Mouse (Mus musculus) left cerebral cortex, postnatal 4 days (tissue): ENCODE results near the gene Vps37c. TPM values are rescaled to one million over a fixed set of nuclear protein-coding genes. Genes with fewer than 3 reads are reported as not detected.

Experiments used
- DNase-seq: peaks from one replicate; pipeline ENCODE4 v3.0.0-alpha.2; 2022
- intact Hi-C: fragments of 180-260 bp; cut with DNase I; formaldehyde crosslinking; loops from one replicate; pipeline ENCODE4 v1.15.1; 2025
- total RNA-seq, 2 experiments: library from RNA; stranded (reverse); gene quantifications; 2 replicates each; pipeline ENCODE4 v1.2.3; 2021

Vps37c gene
- 10 to 100 TPM; 24.1 to 24.9 TPM for total RNA-seq

DNA sequence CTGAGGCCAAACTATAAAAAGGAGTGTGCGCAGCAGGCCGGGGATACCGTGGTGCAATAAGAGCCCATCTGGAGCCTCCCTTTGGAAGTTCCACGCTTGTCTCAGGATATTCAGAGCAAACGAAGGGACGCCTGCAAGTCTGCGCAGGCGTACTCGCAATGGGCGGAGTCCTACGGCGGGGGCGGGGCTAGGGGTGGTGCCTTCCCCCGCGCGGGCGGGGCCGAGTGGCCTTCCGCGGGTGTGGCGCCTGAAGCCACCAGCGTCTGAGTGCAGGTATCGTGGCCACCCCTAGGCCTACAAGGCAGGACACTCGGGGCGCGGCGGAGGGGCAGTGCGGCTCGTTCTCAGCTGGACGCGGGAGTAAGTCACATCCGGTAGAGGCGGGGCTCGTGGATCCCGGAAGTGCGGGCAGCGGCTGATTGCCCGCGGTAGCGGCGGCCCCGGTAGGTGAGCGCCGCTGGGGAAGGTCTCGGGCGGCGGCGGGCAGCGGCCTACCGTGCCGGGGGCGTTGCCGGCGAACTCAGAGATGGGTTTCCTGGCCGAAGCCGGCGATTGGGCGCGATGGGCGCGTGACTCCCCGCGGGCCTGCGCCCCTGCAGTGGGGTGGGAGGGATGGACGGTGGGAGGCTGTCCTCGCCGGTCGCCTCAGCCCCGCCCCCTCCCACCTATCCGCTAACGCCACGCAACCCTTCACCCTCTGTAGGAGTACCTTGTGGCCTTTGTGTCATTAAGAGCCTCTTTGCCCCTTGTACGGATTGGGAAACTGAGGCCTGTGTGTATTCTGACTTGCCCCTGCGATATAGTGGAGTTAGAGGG is at the start of gene Vps37c:
Gene Vps37c, plus strand, starts transcription at position 199 of the 816 bp plus-strand sequence.
- intact Hi-C loops = no loop called here
- peak; percentile 96 for DNase-seq

DNA sequence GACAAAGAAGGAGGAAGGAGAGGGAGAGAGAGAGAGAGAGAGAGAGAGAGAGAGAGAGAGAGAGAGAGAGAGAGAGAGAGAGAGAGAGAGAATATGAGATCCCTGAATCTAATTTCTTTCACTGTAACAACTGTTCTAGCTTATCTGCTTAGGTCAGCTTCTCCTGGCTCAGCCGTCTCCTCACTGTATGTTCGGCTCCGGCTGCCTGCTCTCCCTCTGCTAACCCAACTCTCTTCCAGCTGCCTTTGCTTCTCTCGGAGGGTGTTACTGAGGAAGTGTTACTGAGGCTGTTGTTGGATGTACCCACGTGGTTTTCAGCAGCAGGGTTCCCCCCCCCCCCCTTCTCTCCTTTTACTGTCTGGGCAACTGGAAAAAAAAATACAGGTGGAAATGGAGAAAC is 48.5 kb upstream of the Vps37c start:
- intact Hi-C loops = no loop called here
- no peak for DNase-seq

DNA sequence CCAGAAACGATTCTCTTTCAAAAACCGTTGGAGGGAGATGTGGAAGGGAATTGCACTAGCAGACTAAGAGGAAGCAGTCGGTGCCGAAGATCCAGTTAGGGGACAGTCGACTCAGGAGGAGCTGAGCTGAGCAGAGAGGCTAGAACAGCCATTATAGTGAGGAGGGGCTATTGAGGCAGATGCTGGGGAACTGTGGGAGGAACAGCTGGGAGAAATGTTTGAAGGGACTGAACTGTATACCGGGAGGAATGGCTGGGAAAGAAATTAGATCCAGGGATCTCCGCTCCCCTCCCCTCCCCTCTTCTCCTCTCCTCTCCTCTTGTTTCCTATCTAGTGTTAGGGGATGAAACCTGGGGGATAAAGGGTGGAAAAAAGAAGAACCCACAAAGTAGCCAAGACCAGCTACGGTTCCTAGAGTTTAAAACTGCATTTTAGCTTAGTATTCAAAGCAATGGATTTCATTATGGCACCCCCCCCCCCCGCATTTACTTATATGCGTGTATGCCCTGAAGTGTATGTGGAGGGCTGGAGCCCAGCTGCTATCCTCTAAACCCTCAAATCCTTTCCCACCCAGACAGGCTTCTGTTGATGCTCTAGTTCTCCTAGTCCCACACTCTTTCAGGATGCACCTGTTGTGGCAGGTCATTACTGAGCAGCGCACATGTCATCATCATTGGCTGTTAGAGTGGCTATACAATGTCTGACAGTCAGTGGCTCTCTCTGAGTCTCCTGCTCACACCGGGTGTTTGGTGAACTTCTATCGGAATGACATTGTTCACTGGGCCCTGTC is 47.8 kb upstream of the Vps37c start:
- intact Hi-C loops = no loop called here

DNA sequence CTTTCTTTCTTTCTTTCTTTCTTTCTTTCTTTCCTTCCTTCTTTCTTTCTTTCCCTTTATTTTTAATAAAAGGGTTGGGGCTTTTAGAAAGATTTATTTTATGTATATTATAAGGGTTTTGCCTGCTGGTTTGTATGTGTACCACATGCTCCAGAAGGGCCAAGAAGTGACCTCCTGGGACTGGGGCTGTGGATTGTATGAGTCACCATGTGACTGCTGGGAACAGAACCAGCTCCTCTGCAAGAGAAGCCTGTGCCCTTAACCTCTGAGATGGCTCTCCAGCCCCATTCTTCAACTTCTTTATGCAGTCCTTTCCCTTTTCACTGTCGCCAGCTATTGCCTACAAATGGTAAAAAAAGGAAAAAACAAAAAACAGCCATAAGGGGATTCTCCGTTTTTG is 42.9 kb upstream of the Vps37c start:
- intact Hi-C loops = no loop called here
- DNase-seq = no peak

More for the DNA sequence above, 47.8 kb upstream of the Vps37c start:
- DNase-seq = no peak

DNA sequence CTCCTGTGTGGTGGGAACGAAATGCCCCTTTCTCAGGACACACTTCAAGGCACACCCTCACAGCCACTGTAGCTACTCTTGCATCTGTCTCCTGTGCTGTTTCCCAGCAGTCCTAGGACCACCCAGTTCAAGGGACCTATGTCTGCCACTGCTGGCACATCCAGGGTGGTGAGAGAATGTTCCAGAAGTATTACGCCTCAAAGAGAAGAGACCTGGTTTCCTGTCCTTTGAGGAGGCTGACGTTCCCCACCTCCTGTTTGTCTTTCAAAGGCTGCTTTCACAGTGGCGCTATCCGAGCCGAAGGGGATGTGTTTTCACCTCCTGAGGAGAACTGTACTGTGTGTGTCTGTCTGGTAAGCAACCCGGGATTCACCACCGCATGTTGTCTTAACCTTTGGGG is 40.4 kb upstream of the Vps37c start:
- intact Hi-C loops = no loop called here
- DNase-seq = no peak

DNA sequence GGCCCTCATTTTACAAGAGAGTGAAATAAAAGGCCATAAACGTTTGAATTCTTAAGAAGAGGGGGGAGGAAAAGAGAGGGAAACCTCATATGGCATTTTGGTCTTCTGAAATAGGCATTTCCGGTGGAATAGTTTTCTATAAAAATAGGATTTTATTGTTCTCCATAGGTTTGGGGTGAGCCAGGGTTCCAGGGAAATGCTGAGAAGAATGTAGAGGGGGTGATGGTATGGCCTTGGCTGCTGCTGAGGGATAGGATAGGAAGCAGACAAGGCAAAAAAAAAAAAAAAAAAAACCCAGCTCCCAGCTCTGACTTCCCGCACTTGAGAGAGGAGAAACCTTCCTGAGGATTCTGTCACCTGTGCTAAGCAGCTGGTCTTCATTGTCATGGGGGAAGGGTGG is 32.5 kb upstream of the Vps37c start:
- intact Hi-C loops = no loop called here
- DNase-seq = no peak

DNA sequence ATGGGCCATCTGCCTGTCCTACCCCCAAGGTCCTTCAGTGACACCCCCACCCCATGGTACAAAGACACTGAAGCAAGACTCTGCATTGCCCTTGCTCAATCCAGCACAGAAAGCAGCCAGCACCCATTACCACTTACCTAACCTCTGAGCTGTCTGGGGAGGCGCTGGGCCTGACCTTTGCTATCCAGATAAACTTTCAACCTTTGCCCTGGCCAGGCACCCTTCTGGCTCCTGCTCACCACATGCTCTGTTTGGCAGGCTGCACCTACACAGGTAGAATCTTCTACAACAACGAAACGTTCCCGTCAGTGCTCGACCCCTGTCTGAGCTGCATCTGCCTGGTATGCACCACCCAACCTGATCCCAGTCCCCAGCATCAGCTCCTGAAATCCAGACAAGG is 30.8 kb upstream of the Vps37c start:
- intact Hi-C loops = no loop called here
- DNase-seq = no peak

DNA sequence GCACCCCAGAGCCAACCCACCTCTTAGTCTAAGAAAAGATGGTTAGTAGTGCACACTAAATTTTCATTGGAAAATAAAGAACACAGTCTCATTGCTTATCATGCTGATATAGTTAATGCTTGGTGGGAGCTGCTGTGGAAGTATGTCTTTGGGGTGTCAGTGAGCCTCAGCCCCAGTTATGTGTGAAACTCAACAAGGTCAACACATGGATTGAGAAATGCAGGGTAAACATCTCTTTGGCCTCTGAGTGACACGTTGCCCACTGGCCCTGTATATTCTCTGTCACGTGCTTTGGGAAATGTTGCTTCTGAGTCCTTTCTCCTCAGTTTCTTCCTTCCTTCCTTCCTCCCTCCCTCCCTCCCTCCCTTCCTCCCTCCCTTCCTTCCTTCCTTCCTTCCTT is 30.1 kb upstream of the Vps37c start:
- intact Hi-C loops = no loop called here
- no peak for DNase-seq

DNA sequence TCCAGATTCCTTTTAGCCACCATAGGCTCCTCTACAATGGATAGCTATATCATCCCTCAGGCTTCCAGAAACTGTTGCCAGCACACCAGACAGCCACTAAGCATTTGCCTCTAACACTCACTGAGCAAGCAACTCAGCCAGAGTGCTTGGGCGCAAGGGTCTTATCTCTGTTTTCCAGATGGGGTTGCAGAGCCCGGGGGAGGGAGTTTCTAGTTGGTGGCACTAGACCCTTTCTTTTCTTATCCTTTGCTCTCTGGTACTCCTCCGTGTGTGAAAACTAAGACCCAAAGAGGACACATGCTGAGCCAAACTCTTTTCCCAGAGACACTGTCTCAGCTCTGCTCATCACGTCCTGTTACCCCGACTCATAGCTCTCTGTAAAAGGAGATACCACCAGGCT is 27.2 kb upstream of the Vps37c start:
- DNase-seq = no peak
- intact Hi-C loops = no loop called here

DNA sequence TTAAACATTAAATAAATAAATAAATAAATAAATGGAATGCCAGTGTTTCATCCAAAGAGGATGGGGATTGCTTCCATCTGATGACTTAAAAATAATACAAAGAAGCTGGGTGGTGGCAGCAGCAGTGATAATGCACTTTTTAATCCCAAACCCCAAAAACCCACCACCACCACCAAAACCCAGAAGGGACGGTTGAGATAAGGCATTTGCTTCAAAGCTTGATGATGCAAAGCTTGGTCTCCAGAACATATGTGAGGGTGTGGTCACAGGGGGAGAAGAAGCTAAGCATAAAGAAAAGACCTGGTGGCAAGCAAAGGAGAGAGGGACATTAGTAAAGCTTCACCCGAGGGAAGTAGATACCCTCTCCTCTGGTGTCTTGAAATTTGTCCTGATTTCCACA is 26.6 kb upstream of the Vps37c start:
- no peak for DNase-seq
- intact Hi-C loops = no loop called here

DNA sequence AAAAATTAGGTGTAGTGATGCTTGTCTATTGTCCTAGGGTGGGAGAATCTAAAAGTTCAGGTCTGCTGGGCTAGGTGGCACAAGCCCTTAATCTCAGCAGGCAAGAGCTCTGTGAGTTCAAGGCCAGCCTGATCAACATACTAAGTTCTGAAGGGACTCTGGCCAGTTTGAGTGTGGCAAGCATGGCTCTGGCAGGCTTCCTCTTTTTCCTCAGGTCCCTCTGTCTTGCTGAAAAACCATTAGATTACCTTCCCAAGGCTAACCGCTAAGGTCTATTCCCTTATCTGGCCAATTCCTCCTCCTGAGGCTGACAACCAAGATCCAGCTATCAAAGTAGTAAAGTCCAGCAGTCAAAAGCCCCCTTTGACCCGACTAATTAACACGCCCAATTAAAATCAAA is 25.9 kb upstream of the Vps37c start:
- no peak for DNase-seq
- intact Hi-C loops = no loop called here

DNA sequence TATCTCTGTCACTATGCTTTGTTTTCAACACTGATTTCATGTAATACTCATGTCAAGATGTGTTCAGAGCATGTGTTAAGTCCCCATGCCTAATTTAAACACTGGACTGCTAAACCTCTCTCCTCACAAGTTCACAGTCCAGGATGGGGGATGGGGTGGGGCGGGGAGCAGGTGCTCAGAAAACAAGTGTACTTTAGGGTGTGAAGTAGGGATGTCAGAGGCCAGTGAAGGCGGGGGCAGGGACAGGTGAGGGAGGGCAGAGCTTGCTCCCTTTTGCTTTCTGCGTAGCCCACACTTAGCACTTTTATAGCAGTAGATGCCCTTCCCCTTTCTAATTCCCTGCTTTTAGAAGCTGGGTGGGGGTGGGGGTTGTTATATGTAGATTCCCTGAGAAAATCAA is 23.4 kb upstream of the Vps37c start:
- DNase-seq = no peak
- intact Hi-C loops = loop anchor here (5.0 kb wide), 1 partner anchor 297 kb away; no protein-coding TSS in a partner anchor

DNA sequence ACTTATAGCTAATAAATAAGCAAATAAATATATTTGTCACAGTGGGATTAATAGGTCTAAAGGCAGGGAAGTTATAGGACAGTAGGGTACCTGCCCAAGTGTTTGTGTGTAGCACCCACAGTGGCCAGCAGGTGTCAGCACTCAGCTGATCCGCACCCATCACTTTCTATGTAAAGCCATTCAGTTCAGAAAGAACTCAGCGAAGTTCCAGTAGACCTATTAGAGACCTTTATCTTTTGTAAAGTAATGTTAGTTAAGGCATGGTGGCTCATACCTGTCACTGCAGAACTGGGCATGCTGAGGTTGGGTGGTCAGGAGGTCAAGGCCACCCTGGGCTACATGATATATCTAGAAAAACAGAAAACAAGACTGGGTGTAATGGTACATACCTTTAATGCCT is 23.0 kb upstream of the Vps37c start:
- intact Hi-C loops = loop anchor here (5.0 kb wide), 1 partner anchor 297 kb away; no protein-coding TSS in a partner anchor
- peak; percentile 68 for DNase-seq

DNA sequence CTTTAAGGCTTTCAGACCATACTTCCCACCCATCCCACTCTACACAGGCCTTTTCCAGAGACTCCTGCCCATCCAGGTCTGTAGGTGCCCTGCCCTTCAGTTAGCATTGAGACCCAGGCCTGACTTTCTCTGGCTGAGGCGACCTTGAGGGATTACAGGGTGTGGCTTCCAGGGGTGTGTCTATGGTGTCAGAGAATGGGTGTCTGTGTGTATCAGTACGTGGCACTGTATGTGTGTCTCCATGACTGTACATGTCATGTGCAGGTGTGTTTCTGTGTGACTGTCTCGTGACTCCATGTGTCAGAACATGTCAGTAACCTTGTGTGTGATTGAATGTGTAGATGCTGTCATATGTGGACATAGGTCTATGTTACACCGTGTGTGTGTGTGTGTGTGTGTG is 17.2 kb upstream of the Vps37c start:
- intact Hi-C loops = no loop called here
- no peak for DNase-seq

DNA sequence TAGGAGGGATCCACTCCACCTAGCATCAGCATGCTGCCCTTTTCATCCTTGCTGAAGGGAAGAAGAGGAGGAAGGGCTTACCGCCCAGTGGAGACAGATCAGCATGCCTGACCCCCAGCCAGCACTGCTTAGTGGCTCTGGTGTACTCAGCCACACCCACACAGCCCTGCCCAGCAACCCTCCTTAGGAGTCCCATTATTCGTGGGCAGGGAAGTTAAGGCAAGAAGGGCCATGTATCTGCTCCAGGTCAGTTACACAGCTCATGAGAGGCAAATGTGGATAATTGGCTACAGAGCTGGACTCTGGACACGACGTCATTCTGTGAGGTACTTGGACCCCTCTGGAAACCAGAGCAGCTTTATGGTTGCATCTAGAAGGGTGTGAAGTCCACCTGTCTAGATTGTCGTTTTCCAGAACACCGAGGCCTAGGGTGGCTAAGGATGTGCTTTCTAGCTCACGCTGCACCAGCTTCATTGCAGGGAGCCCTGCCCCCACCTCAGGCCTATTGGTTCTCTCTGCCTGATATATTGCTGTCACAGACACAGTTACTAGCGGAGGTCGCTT is 16.6 kb upstream of the Vps37c start:
- intact Hi-C loops = no loop called here
- no peak for DNase-seq

DNA sequence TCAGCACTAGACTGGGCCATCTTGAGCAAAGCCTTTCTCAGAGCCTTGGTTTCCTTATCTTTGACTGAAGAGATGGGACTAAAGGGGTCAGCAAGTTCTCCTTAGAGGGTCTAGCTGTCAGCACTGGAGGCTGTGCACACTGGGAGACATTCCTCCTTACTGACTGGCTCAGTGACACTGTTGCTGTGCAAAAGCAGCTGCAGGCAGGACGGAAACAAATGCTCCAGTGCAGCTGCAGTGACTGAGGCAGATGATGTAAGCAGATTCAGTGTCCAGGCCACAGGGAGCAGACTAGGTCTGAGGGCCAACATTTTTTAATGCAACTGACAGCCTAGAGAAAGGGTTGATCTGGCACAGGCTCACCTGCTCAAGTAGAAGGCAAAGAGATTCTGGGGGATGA is 15.3 kb upstream of the Vps37c start:
- no peak for DNase-seq
- intact Hi-C loops = no loop called here

DNA sequence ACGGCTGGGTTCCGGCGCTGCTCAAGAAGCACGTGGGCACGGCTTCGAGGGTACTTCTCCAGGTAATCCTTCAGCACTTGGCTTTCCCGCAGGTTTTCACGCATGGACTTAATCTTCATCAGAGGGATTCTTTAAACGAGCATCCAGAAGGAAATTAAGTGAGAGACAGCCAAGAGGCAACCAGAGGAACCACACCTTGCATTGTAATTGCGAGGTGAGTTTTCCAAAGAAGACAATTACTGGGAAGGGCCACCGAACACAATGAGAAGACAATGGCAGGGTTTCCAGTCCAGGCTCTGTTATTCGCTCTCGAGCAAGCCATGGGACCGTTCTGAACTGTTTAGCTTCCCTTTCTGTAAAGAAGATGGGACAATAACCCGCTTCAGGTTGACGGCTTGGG is 11.9 kb upstream of the Vps37c start:
- intact Hi-C loops = no loop called here
- DNase-seq = no peak

DNA sequence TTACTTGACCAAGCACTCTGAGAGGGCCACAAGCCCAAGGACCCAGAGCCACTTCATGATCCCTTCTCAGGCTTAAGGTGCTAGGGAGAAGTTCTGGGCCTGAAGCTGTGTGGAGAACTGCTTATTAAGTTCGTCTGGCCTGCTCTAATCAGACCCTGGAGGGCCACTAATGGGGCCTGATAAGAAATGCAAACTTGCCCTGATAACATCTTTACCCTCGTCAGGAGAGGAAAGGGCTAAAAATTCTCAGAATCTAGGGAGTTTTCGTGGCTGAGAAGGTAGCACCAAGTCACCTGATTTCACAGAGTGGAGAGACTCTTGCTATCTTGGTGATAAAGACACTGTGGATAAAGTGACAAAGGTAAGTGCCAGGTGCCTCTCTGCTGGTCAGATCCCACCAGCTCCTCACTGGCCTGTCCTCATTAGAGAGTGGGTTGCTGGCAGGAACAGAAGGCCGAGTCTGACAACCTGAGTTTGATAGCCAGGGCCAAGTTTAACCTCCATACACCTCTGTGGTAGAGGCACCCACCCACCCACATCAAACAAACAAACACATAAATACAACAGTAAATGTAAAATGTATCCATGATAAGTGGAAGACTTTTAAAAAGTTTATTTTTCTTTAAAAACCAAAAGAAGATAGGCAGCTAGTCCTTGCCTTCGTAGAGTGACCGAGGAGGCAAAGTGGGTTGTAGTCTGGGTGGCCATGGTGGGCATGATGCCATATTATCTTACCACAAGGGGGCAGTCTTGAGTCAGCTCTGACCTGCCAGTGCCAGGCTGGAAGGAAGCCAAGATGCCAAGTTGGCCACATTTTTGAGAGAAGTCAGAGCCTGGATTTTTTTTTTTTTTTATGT is 10.4 kb upstream of the Vps37c start, which contains the start of gene Pga5:
Gene Pga5, minus strand, starts transcription at position 157 of the 857 bp plus-strand sequence.
- intact Hi-C loops = no loop called here
- DNase-seq = peak; percentile 95

DNA sequence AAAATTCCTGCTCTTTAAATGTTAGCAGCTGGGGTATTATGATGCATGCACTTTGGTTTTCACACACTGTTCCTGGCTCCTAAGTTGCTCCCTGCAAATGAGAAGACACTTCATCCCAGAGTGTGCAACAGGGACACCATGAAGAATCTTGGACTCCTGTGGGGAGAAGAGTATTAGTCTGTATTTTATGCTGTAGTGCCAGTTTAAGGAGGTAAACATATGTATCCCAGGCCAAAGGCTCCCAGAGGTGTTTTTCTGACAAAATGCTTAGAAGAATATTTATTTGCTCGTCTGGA is 9.8 kb upstream of the Vps37c start:
- no peak for DNase-seq

DNA sequence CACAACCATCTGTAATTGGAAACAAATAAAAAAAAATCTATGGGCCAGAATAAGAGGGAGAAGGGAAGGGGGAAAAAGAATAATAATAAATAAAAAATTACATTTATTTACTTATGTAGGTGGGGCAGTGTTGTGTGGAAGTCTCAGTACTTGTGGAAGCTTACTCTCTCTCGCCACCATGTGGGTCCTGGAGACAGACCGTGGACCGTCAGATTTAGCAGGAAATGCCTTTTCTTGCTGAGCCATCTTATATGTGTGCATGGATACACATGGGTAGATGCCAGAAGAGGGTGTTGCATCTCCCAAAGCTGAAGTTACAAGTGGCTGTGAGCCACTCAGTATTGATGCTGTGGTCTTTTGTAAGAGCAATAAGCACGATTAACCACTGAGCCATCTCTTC is 7.0 kb upstream of the Vps37c start:
- DNase-seq = no peak
- intact Hi-C loops = no loop called here

More for the DNA sequence above, 9.8 kb upstream of the Vps37c start:
- intact Hi-C loops = no loop called here

DNA sequence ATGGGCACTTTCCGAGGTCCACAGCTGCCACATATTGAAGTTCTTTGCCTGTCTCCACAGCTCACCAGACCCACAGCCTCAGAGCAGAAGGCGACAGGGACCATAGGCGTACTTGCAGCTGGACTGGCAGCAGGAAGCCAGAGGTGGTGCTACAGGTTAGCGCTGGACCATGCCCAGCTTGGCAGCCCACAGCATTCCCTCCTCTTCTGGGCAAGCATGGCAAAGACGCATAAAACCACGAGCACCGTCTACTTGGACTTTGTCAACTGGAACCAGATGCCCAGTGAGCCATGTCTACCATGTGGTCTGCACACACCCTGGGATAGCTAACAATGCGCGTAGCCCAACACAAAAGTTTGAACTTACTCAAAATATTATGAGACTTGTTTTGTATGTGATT is 3.5 kb upstream of the Vps37c start:
- intact Hi-C loops = no loop called here
- DNase-seq = no peak
